Mouse (Mus musculus): ENCODE data around the gene Ntn4. TPM values are rescaled to one million over a fixed set of nuclear protein-coding genes. Genes with fewer than 3 reads are reported as not detected.

The Ntn4 gene
- total and polyA plus RNA-seq, 2 experiments from 2014 or later: 0.99 to 13.1 TPM

DNA sequence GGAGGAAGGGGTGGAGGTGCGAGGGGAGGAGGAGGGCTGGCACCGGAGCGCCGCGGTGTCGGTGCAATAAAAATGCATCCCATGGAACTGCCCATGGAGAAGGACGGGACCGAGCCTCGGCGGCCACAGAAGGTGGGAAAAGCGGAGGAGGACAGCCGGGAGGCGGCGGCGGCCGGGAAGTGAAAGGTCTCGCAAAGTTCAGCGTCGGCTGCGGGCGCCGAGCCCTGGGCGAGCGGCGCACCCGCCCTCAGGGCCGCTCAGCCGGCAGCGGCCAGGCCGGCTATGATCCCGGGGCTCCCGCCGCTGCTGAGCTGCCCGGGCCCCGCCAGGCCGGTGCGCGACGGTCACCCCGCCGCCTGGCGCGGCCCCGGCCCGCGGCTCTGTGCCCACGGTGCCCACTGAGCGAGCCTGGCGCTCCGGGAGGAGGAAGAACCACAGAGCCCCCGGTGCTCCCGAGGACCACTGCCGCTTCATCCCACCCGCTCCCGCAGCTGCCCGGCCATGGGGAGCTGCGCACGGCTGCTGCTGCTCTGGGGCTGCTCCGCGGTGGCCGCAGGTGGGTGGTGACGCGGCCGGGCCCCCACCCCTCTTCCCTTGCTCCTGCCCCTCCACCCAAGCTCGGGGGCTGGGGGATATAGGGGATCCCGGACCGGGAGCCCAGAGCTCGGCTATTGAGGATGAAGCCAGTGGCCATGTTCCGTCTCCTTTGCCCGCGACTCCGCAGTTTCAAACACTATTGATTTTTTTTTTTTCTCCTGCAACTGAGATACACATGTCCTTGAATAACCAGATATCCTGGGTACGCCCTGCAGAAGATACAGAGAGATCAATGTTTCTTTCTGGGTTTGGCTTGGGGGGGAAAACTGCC, 706 bp downstream of the Ntn4 start:
- Histone ChIP-seq H3K4me2 (ENCODE audit: low read depth, low read length) (peak overlapping the region; percentile 94), H3K27me3 (ENCODE audit: insufficient read depth, low read length) (no peaks in the 10 kb centered on the region), H3K4me3 (ENCODE audit: low read length) (peak overlapping the region; percentile 69), H3K9me3 (ENCODE audit: low read length) (no peaks in the 10 kb centered on the region), H3K36me3 (ENCODE audit: insufficient read depth, low read length) (no peaks in the 10 kb centered on the region), H3K4me1 (ENCODE audit: insufficient read depth, low read length) (0 out of 2 replicates have a peak, but pooled peaks cover 4% of the 10 kb centered on the region), H3K9ac (replicated peaks; ENCODE audit: low read length) (peak overlapping the region; percentile 73), H3K27ac (peak overlapping the region; percentile 76)
- WGBS: 0% methylated on average over 56 of the region's 73 CpGs
- no peak for TF ChIP-seq CTCF (IDR thresholded peaks at IDR 0.05; ENCODE audit: low read depth)
- peak; percentile 47 for DNase-seq (ENCODE audit: low spot score)
- peak; percentile 65 for ATAC-seq

DNA sequence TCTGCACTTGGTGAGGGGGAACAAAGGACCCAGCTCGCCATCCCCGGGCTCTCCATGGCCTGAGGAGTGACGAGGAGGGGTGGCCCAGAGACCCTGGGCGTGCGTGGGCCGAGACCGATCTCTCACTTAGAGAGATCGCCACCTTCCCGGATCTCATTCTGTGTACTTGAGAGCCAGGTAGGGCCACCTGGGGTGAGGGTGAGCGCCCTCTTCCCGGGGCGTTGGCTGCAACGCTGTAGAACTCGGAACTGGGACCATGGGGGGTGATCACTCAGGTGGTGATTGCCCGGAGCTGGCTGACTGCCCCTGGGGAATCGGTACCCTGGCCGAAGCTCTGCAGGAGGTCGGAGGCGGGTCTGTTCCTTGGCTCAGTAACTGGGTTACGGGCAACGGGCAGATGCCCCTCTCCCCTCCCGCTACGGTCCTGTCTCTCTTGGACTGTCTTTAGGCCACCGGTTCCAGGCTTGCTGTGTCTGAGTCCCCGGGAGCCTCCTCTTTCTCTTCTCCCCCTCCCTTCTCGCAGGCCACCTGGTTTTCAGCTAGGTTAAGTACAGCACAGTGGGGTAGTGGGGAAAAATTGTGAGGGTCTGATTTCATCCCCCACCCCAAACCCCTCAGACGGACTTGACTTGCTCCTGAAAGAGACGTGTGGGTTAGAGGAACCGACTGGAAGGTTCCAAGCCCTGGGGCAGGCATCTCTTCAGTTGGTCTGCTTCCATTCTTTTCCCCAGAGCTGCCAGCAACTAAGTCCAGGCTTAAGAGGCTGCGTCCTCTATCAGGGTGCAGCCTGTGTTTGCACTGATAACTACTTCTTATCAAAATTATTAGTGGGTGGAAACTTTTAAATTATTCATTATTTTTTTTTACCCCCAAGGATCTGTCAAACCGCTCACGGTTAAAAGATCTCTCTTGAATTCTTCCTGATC, 1.6 kb downstream of the Ntn4 start:
- Histone ChIP-seq H3K27me3 (ENCODE audit: insufficient read depth, low read length) (no peaks in the 10 kb centered on the region), H3K9ac (replicated peaks; ENCODE audit: low read length) (peak overlapping the region; percentile 73), H3K27ac (peak overlapping the region; percentile 76; the same call in 1 of the 2 replicates), H3K4me1 (ENCODE audit: insufficient read depth, low read length) (0 out of 2 replicates have a peak, but pooled peaks cover 4% of the 10 kb centered on the region), H3K36me3 (ENCODE audit: insufficient read depth, low read length) (no peaks in the 10 kb centered on the region), H3K9me3 (ENCODE audit: low read length) (no peaks in the 10 kb centered on the region), H3K4me3 (ENCODE audit: low read length) (peak overlapping the region; percentile 69), H3K4me2 (ENCODE audit: low read depth, low read length) (peak overlapping the region; percentile 94)
- TF ChIP-seq CTCF (IDR thresholded peaks at IDR 0.05; ENCODE audit: low read depth): no peak
- 5% methylated on average over 32 of the region's 32 CpGs for WGBS
- ATAC-seq (peak; percentile 73), DNase-seq (ENCODE audit: low spot score) (no peak)

DNA sequence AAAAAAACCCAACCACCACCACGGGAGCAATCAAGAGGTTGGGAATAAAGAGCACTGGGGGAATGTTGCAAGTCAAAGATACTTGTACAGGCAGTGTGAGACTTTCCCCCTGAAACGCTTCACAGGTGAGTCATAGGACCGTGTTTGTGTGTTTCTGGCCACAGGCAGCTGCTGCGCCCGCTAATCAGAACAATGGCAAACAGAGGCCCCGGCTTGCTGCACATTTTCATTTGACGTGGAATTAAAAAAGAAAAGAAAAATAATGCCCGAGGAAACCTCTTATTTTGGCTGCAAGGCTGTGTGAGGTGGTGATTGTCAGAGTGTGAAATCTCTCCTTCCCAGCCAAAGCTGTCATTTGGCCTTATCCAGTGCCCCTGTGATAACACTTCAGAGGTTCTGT, 2.4 kb downstream of the Ntn4 start:
- Histone ChIP-seq H3K4me1 (ENCODE audit: insufficient read depth, low read length) (0 out of 2 replicates have a peak, but pooled peaks cover 4% of the 10 kb centered on the region), H3K9ac (replicated peaks; ENCODE audit: low read length) (no peak overlapping the region), H3K36me3 (ENCODE audit: insufficient read depth, low read length) (no peaks in the 10 kb centered on the region), H3K27ac (no peak overlapping the region), H3K4me3 (ENCODE audit: low read length) (no peak overlapping the region), H3K4me2 (ENCODE audit: low read depth, low read length) (peak overlapping the region; percentile 94), H3K27me3 (ENCODE audit: insufficient read depth, low read length) (no peaks in the 10 kb centered on the region), H3K9me3 (ENCODE audit: low read length) (no peaks in the 10 kb centered on the region)
- WGBS: 41% methylated on average over 8 of the region's 8 CpGs
- TF ChIP-seq CTCF (IDR thresholded peaks at IDR 0.05; ENCODE audit: low read depth): no peak
- DNase-seq (ENCODE audit: low spot score) (no peak), ATAC-seq (no peak)

DNA sequence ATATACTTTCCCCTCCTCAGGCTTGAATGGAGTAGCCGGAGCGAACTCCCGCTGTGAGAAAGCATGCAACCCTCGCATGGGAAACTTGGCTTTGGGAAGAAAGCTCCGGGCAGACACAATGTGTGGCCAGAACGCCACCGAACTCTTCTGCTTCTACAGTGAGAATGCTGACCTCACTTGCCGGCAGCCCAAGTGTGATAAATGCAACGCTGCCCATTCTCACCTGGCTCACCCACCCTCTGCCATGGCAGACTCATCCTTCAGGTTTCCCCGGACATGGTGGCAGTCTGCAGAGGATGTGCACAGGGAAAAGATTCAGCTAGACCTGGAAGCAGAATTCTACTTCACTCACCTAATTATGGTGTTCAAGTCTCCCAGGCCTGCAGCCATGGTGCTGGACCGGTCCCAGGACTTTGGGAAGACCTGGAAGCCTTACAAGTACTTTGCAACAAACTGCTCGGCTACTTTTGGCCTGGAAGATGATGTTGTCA, 4.0 kb downstream of the Ntn4 start:
- Histone ChIP-seq H3K4me2 (ENCODE audit: low read depth, low read length) (no peak overlapping the region), H3K4me3 (ENCODE audit: low read length) (no peak overlapping the region), H3K27ac (no peak overlapping the region), H3K27me3 (ENCODE audit: insufficient read depth, low read length) (no peaks in the 10 kb centered on the region), H3K9me3 (ENCODE audit: low read length) (no peaks in the 10 kb centered on the region), H3K4me1 (ENCODE audit: insufficient read depth, low read length) (0 out of 2 replicates have a peak, but pooled peaks cover 4% of the 10 kb centered on the region), H3K36me3 (ENCODE audit: insufficient read depth, low read length) (peaks cover 3% of the 10 kb centered on the region; the same call in 1 of the 2 replicates), H3K9ac (replicated peaks; ENCODE audit: low read length) (no peak overlapping the region)
- DNase-seq (ENCODE audit: low spot score): peak; percentile 28
- no peak for ATAC-seq
- 42% methylated on average over 12 of the region's 12 CpGs for WGBS
- no peak for TF ChIP-seq CTCF (IDR thresholded peaks at IDR 0.05; ENCODE audit: low read depth)

DNA sequence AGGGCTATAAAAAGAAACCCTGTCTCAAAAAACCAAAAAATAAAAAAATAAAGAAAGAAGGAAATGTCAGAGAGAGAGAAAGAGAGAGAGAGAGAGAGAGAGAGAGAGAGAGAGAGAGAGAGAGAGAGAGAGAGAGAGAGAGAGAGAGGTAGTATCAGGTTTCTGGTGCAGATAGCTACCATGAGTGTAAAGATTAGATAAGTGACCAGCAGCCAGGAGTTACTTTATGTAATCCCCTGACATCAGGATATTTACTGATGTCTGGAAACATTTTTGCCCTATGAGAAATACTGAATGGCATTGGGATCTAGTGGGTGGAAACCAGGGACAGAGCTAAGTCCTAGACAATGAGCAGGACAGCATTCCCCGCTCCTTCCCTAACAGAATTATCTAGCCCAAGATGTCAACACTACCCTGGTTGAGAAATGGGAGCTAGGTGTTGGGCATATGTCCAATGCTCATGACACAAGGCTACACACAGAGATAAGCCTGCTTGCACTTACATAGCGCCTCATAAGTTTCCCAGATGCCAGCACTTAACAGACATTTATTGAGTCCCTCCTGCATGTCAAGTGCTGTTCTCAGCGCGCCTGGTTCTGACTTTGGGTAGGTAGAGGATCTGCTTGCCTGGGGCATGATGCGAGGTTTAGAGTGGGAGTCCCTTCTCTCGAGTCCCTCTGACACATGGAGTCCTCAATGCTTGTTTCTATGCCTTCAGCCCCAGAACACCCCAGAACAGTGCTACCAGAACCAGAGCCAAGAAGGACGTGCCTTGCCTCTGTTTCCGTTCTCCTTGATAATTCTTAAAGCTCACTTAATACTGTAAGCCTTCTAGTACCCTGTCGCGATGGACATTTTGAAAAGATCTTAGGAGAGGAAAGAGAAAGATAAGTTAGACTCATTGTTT, 7.4 kb downstream of the Ntn4 start:
- H3K9ac ChIP-seq (replicated peaks; ENCODE audit: low read length): no peak overlapping the region
- H3K27ac ChIP-seq: no peak overlapping the region
- 92% methylated on average over 10 of the region's 10 CpGs for WGBS
- H3K36me3 ChIP-seq (ENCODE audit: insufficient read depth, low read length): peaks cover 3% of the 10 kb centered on the region; the same call in 1 of the 2 replicates
- no peaks in the 10 kb centered on the region for H3K9me3 ChIP-seq (ENCODE audit: low read length)
- TF ChIP-seq CTCF (IDR thresholded peaks at IDR 0.05; ENCODE audit: low read depth): no peak
- H3K4me1 ChIP-seq (ENCODE audit: insufficient read depth, low read length): no peaks in the 10 kb centered on the region
- no peaks in the 10 kb centered on the region for H3K27me3 ChIP-seq (ENCODE audit: insufficient read depth, low read length)
- ATAC-seq: no peak
- no peak overlapping the region for H3K4me2 ChIP-seq (ENCODE audit: low read depth, low read length)
- H3K4me3 ChIP-seq (ENCODE audit: low read length): no peak overlapping the region
- DNase-seq (ENCODE audit: low spot score): no peak
